Mouse (Mus musculus) heart, embryonic 14.5 days (tissue): ENCODE data around the gene Rps11. TPM values are rescaled to one million over a fixed set of nuclear protein-coding genes. Genes with fewer than 3 reads are reported as not detected.

Experiments
- ATAC-seq: fragments of 200-750 bp; cut with Nextera tagmentation; 2 replicates; pipeline ENCODE4 v1.8.0; 2017; ENCODE audit warnings: low read depth, moderate TSS enrichment; ENCODE audit not compliant: insufficient number of reproducible peaks, insufficient read depth, low FRiP score
- H3K27ac ChIP-seq, 2 experiments: fragments of 200-500 bp in 1 of 2; fragments of 300-500 bp in 1 of 2; sonication (generic) in 1 of 2; replicated peaks in 1 of 2; 2 replicates each; pipeline ENCODE4 v1.5.1; 2012 to 2014; ENCODE audit warnings: low read depth in 2 of 2, low read length in 2 of 2, control low read depth in 1 of 2, mild to moderate bottlenecking in 1 of 2, mixed read lengths in 1 of 2; ENCODE audit not compliant: control insufficient read depth in 1 of 2, insufficient read depth in 1 of 2
- H3K27me3 ChIP-seq: fragments of 300-500 bp; sonication (generic); 2 replicates; pipeline ENCODE4 v1.6.1; 2014; ENCODE audit warnings: mild to moderate bottlenecking, low read length, control low read depth; ENCODE audit not compliant: control insufficient read depth, insufficient read depth
- H3K36me3 ChIP-seq: fragments of 300-500 bp; sonication (generic); 2 replicates; pipeline ENCODE4 v1.6.1; 2014; ENCODE audit warnings: mild to moderate bottlenecking, control low read depth, low read length, mixed read lengths; ENCODE audit not compliant: control insufficient read depth, insufficient read depth
- H3K4me1 ChIP-seq, 2 experiments: fragments of 200-500 bp in 1 of 2; fragments of 300-500 bp in 1 of 2; sonication (generic) in 1 of 2; 2 replicates each; pipeline ENCODE4 v1.6.1; 2012 to 2014; ENCODE audit warnings: low read length in 2 of 2, control low read depth in 1 of 2, mixed read lengths in 1 of 2; ENCODE audit not compliant: control insufficient read depth in 2 of 2, insufficient read depth in 2 of 2
- H3K4me2 ChIP-seq: fragments of 300-500 bp; sonication (generic); 2 replicates; pipeline ENCODE4 v1.6.1; 2014; ENCODE audit warnings: mild to moderate bottlenecking, low read length
- H3K4me3 ChIP-seq, 2 experiments: fragments of 200-500 bp in 1 of 2; fragments of 300-500 bp in 1 of 2; sonication (generic) in 1 of 2; 2 replicates each; pipeline ENCODE4 v1.5.1; 2012 to 2014; ENCODE audit warnings: low read length in 2 of 2, mild to moderate bottlenecking in 2 of 2, control low read depth in 1 of 2, low read depth in 1 of 2, moderate library complexity in 1 of 2; ENCODE audit not compliant: control insufficient read depth in 1 of 2, insufficient read depth in 1 of 2
- H3K9ac ChIP-seq: fragments of 300-500 bp; sonication (generic); 2 replicates; pipeline ENCODE4 v1.6.1; 2014; ENCODE audit warnings: mild to moderate bottlenecking, low read length
- H3K9me3 ChIP-seq: fragments of 300-500 bp; sonication (generic); 2 replicates; pipeline ENCODE4 v1.6.1; 2016; ENCODE audit warnings: low read length, control low read depth; ENCODE audit not compliant: control insufficient read depth
- WGBS: fragments of 180-500 bp; shearing (Covaris S2); extraction: QIAGEN DNeasy Blood & Tissue Kit; methylation state at CpG from one replicate; pipeline ENCODE4 v1.1.7; 2014; 5-methylcytosine and 5-hydroxymethylcytosine counted together
- microRNA counts: library from miRNA; unstranded; fragments of <30 nt; microRNA quantifications from one replicate; lab custom pipeline; 2016
- microRNA-seq: library from miRNA; unstranded; fragments of <30 nt; microRNA quantifications from one replicate; pipeline ENCODE4, GENCODE M21; 2016
- polyA plus RNA-seq: library from polyadenylated mRNA; unstranded; fragments of >200 nt; fragmentation: Nextera tagmentation; extraction: Ambion mirVana; gene quantifications from 2 replicates; pipeline ENCODE4 v1.2.1, GENCODE M21; 2014

Gene Rps11
- polyA plus RNA-seq, 1 experiment from 2014 or later = 1,103 TPM

GRCm38 (mm10) chr7:45077322-45077721 is 46.9 kb downstream of the Rps11 start:
- no peak for ATAC-seq
- H3K36me3 ChIP-seq = peaks cover 46% of the 10 kb centered on the region

DNA sequence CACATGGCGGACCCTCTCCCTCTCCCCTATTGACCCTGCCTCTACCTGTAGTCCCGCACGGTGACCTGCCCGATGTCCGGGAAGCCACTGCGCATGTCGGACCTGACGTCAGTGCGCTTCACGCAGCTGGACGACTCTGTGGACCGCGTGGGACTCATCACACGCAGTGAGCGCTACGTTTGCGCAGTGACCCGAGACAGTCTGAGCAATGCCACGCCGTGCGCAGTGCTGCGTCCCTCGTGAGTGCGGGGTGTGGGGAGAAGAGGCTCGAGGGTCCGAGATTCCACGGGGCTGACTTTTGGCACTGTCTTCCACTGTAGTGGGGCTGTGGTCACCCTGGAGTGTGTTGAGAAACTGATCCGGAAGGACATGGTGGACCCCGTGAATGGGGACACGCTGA is 47.7 kb downstream of the Rps11 start:
- Histone ChIP-seq H3K4me2 (no peak overlapping the region), H3K9ac (no peak overlapping the region), H3K36me3 (peaks cover 43% of the 10 kb centered on the region), H3K27me3 (no peaks in the 10 kb centered on the region), H3K4me1 (peaks cover 15 to 19% of the 10 kb centered on the region in 2 experiments), H3K27ac (no peak overlapping the region), H3K4me3 (no peak overlapping the region), H3K9me3 (no peaks in the 10 kb centered on the region)
- WGBS = 88% methylated on average over 30 of the region's 30 CpGs
- no peak for ATAC-seq

More at GRCm38 (mm10) chr7:45077322-45077721, 46.9 kb downstream of the Rps11 start:
- Histone ChIP-seq H3K4me2 (no peak overlapping the region), H3K4me3 (no peak overlapping the region), H3K27ac (no peak overlapping the region), H3K9ac (no peak overlapping the region), H3K27me3 (no peaks in the 10 kb centered on the region), H3K9me3 (no peaks in the 10 kb centered on the region), H3K4me1 (peaks cover 15 to 19% of the 10 kb centered on the region in 2 experiments)
- WGBS = 88% methylated on average over 14 of the region's 14 CpGs

- H3K27me3 ChIP-seq = no peaks in the 10 kb centered on the region
- 27% methylated on average over 4 of the region's 4 CpGs for WGBS
- H3K9ac ChIP-seq = peak overlapping the region; percentile 52
- peak overlapping the region; percentile 90 to 91 for H3K27ac ChIP-seq
- peak overlapping the region; percentile 21; the same call in 1 of the 2 replicates for H3K4me2 ChIP-seq
- peaks cover 43% of the 10 kb centered on the region for H3K36me3 ChIP-seq
- no peak overlapping the region for H3K4me3 ChIP-seq
- H3K9me3 ChIP-seq = no peaks in the 10 kb centered on the region
- ATAC-seq = peak; percentile 37
- H3K4me1 ChIP-seq = peaks cover 15 to 19% of the 10 kb centered on the region in 2 experiments
Measured at GRCm38 (mm10) chr7:45075405-45075804, 48.8 kb downstream of the Rps11 start.

DNA sequence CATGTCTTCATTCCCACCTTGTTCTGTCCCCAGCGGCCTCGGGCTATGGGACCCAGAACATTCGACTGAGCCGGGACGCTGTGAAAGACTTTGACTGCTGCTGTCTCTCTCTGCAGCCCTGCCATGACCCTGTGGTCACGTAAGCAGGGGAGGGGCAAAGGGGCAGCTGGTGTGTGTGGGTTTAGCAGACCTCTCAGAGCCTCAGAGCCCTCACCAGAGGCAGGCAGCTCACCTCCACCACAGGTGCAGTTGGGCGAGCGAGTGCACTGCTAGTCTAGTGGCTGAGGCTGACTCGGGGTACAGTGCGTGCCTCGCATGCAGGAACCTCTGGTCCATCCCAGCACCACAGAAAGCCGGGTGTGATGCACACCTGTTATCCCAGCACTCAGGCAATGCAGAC is 50.3 kb downstream of the Rps11 start:
- H3K4me3 ChIP-seq = no peak overlapping the region
- WGBS = 94% methylated on average over 12 of the region's 12 CpGs
- peaks cover 15 to 17% of the 10 kb centered on the region in 2 experiments for H3K4me1 ChIP-seq
- H3K27ac ChIP-seq = no peak overlapping the region
- no peaks in the 10 kb centered on the region for H3K27me3 ChIP-seq
- ATAC-seq = no peak
- H3K9me3 ChIP-seq = no peaks in the 10 kb centered on the region
- H3K4me2 ChIP-seq = no peak overlapping the region
- no peak overlapping the region for H3K9ac ChIP-seq
- H3K36me3 ChIP-seq = peaks cover 43% of the 10 kb centered on the region

GRCm38 (mm10) chr7:45073171-45073707 is 51.0 kb downstream of the Rps11 start:
- H3K36me3 ChIP-seq = peaks cover 43% of the 10 kb centered on the region
- no peak for ATAC-seq
- no peak overlapping the region for H3K9ac ChIP-seq
- no peak overlapping the region for H3K27ac ChIP-seq
- H3K27me3 ChIP-seq = no peaks in the 10 kb centered on the region
- no peak overlapping the region for H3K4me3 ChIP-seq
- H3K4me1 ChIP-seq = peaks cover 15 to 16% of the 10 kb centered on the region in 2 experiments
- H3K4me2 ChIP-seq = no peak overlapping the region
- H3K9me3 ChIP-seq = no peaks in the 10 kb centered on the region
- 73% methylated on average over 7 of the region's 7 CpGs for WGBS

MicroRNAs encoded within 50 kb of the gene (microRNA counts, 519-probe panel; counts per million panel counts)
- microRNA mmu-miR-150 (lab: Ali Mortazavi, UCI) = 322 counts per million, percentile 70 among the panel's probes with 10 or more counts

Small RNAs within 50 kb of the gene (microRNA-seq; reads per million reads assigned to microRNA genes)
- gene Mir150 = 16.8 reads per million, percentile 29 among the genes with 10 or more reads in this experiment
- 9.5 reads per million, percentile 21 among the genes with 10 or more reads in this experiment for gene Mir5121
- gene Mir7055 = not detected

Other genes starting within 250 kb of the Rps11 start
- 52.6 and 59.5 TPM in 2 replicates for gene Med25, start 231.7 kb downstream of the Rps11 start, polyA plus RNA-seq
- 11.9 and 14.5 TPM in 2 replicates for gene Fuz, start 228.4 kb downstream of the Rps11 start, polyA plus RNA-seq
- 54.0 and 58.8 TPM in 2 replicates for gene Ap2a1, start 194.9 kb downstream of the Rps11 start, polyA plus RNA-seq
- not detected in 2 replicates for gene Tsks, start 181.2 kb downstream of the Rps11 start, polyA plus RNA-seq
- gene Cpt1c, start 149.6 kb downstream of the Rps11 start, polyA plus RNA-seq = 8.0 and 11.1 TPM in 2 replicates
- 134 and 145 TPM in 2 replicates for gene Prmt1, start 137.9 kb downstream of the Rps11 start, polyA plus RNA-seq
- gene Irf3, start 126.8 kb downstream of the Rps11 start, polyA plus RNA-seq = 57.6 and 60.9 TPM in 2 replicates
- 34.7 and 35.4 TPM in 2 replicates for gene Bcl2l12, start 125.7 kb downstream of the Rps11 start, polyA plus RNA-seq
- 36.2 and 36.8 TPM in 2 replicates for gene Scaf1, start 108.1 kb downstream of the Rps11 start, polyA plus RNA-seq
- gene Rras, start 106.5 kb downstream of the Rps11 start, polyA plus RNA-seq = 98.6 and 108 TPM in 2 replicates
- gene Prr12, start 71.6 kb downstream of the Rps11 start, polyA plus RNA-seq = 6.7 and 8.7 TPM in 2 replicates
- gene Nosip, start 62.0 kb downstream of the Rps11 start, polyA plus RNA-seq = 48.5 and 53.8 TPM in 2 replicates
- 13.4 and 14.5 TPM in 2 replicates for gene Prrg2, start 61.8 kb downstream of the Rps11 start, polyA plus RNA-seq
- gene Rcn3, start 32.2 kb downstream of the Rps11 start, polyA plus RNA-seq = 218 and 262 TPM in 2 replicates
- gene Fcgrt, start 20.6 kb downstream of the Rps11 start, polyA plus RNA-seq = 50.5 and 53.8 TPM in 2 replicates
- 878 and 918 TPM in 2 replicates for gene Rpl13a, start 4.3 kb upstream of the Rps11 start, polyA plus RNA-seq
- 0.34 and 0.58 TPM in 2 replicates for gene Gm45713, start 11.8 kb upstream of the Rps11 start, polyA plus RNA-seq
- gene Flt3l, start 12.0 kb upstream of the Rps11 start, polyA plus RNA-seq = 1.3 and 1.4 TPM in 2 replicates
- 86.3 and 94.5 TPM in 2 replicates for gene Pih1d1, start 29.9 kb upstream of the Rps11 start, polyA plus RNA-seq
- gene Aldh16a1, start 30.1 kb upstream of the Rps11 start, polyA plus RNA-seq = 27.8 and 31.2 TPM in 2 replicates
- gene Slc17a7, start 39.5 kb upstream of the Rps11 start, polyA plus RNA-seq = 5.3 and 7.8 TPM in 2 replicates
- gene Gfy, start 55.1 kb upstream of the Rps11 start, polyA plus RNA-seq = not detected in 2 replicates
- 0.61 TPM in 1 of 2 replicates, not detected in the other for gene Pth2, start 56.6 kb upstream of the Rps11 start, polyA plus RNA-seq
- gene Ccdc155, start 80.5 kb upstream of the Rps11 start, polyA plus RNA-seq = 0.32 and 0.54 TPM in 2 replicates
- gene Dkkl1, start 87.7 kb upstream of the Rps11 start, polyA plus RNA-seq = 0.65 and 1.7 TPM in 2 replicates
- gene Tead2, start 91.3 kb upstream of the Rps11 start, polyA plus RNA-seq = 106 and 111 TPM in 2 replicates
- 1.7 and 1.9 TPM in 2 replicates for gene Cd37, start 114.7 kb upstream of the Rps11 start, polyA plus RNA-seq
- gene Slc6a16, start 116.6 kb upstream of the Rps11 start, polyA plus RNA-seq = 0.38 TPM in 1 of 2 replicates, not detected in the other
- not detected in 2 replicates for gene Slc6a21, start 153.1 kb upstream of the Rps11 start, polyA plus RNA-seq
- gene Trpm4, start 209.3 kb upstream of the Rps11 start, polyA plus RNA-seq = 11.1 and 12.4 TPM in 2 replicates
- 24.1 and 28.3 TPM in 2 replicates for gene Hrc, start 210.9 kb upstream of the Rps11 start, polyA plus RNA-seq
- gene Ppfia3, start 242.6 kb upstream of the Rps11 start, polyA plus RNA-seq = 2.7 and 2.8 TPM in 2 replicates
- gene Lin7b, start 246.1 kb upstream of the Rps11 start, polyA plus RNA-seq = 1.0 and 1.1 TPM in 2 replicates